Mouse (Mus musculus) kidney, postnatal 14 days (tissue): ENCODE data around the gene Trnt1.

Experiments used
- DNase-seq: peaks from one replicate; pipeline ENCODE4 v3.0.0; 2022; ENCODE audit warnings: mixed read lengths

Gene Trnt1

GRCm38 (mm10) chr6:106791429-106791828, 22.5 kb downstream of the Trnt1 start:
- DNase-seq = no peak

GRCm38 (mm10) chr6:106792486-106792885, 23.6 kb downstream of the Trnt1 start:
- DNase-seq = no peak

- DNase-seq = no peak
Measured at GRCm38 (mm10) chr6:106793088-106793487, 24.2 kb downstream of the Trnt1 start.

- DNase-seq = no peak
Measured at GRCm38 (mm10) chr6:106793621-106794020, 24.7 kb downstream of the Trnt1 start.

- DNase-seq = no peak
Measured at GRCm38 (mm10) chr6:106794094-106794814, 25.3 kb downstream of the Trnt1 start.

GRCm38 (mm10) chr6:106799333-106800226, 30.7 kb downstream of the Trnt1 start, which contains the start of gene Crbn:
Gene Crbn, minus strand, starts transcription at chr6:106800077.
- DNase-seq = peak; percentile 92

- no peak for DNase-seq
Measured at GRCm38 (mm10) chr6:106800227-106800557, 31.3 kb downstream of the Trnt1 start.

GRCm38 (mm10) chr6:106804904-106805303, 36.0 kb downstream of the Trnt1 start:
- peak; percentile 21 for DNase-seq

GRCm38 (mm10) chr6:106809161-106809560, 40.2 kb downstream of the Trnt1 start:
- no peak for DNase-seq

- no peak for DNase-seq
Measured at GRCm38 (mm10) chr6:106810686-106811085, 41.8 kb downstream of the Trnt1 start.

GRCm38 (mm10) chr6:106819246-106819645, 50.3 kb downstream of the Trnt1 start:
- DNase-seq = no peak

GRCm38 (mm10) chr6:106819906-106820305, 51.0 kb downstream of the Trnt1 start:
- DNase-seq = no peak

- no peak for DNase-seq
Measured at GRCm38 (mm10) chr6:106820566-106820965, 51.6 kb downstream of the Trnt1 start.

- peak; percentile 24 for DNase-seq
Measured at GRCm38 (mm10) chr6:106822329-106822728, 53.4 kb downstream of the Trnt1 start.
